Mouse (Mus musculus) limb, embryonic 10.5 days (tissue): ENCODE measurements around the gene Ggnbp2. TPM values are rescaled to one million over a fixed set of nuclear protein-coding genes. Genes with fewer than 3 reads are reported as not detected.
"Not testable (repeated sequence)": the region's sequence is repeated elsewhere in the genome, so short reads cannot be mapped to it uniquely, and the experiment has no call there.

Experiments used
- DNase-seq: peaks from one replicate; pipeline ENCODE4 v3.0.0-alpha.2; 2017; ENCODE audit warnings: low spot score
- H3K27ac ChIP-seq: fragments of 300-500 bp; sonication (generic); 2 replicates; pipeline ENCODE4 v1.5.1; 2016; ENCODE audit warnings: mild to moderate bottlenecking
- H3K27me3 ChIP-seq: fragments of 300-500 bp; sonication (generic); 2 replicates; pipeline ENCODE4 v1.6.1; 2016; ENCODE audit warnings: low read depth, mild to moderate bottlenecking; ENCODE audit not compliant: poor library complexity, severe bottlenecking
- H3K36me3 ChIP-seq: fragments of 300-500 bp; sonication (generic); 2 replicates; pipeline ENCODE4 v1.6.1; 2016; ENCODE audit warnings: mild to moderate bottlenecking, moderate library complexity
- H3K4me1 ChIP-seq: fragments of 300-500 bp; sonication (generic); 2 replicates; pipeline ENCODE4 v1.6.1; 2016
- H3K4me3 ChIP-seq: fragments of 300-500 bp; sonication (generic); 2 replicates; pipeline ENCODE4 v1.5.1; 2016; ENCODE audit warnings: mild to moderate bottlenecking, moderate library complexity
- H3K9me3 ChIP-seq: fragments of 300-500 bp; sonication (generic); replicated peaks from 2 replicates; pipeline ENCODE4 v1.6.1; 2016; ENCODE audit warnings: mild to moderate bottlenecking
- WGBS: fragments of 180-500 bp; shearing (Covaris S2); methylation state at CpG from one replicate; pipeline ENCODE4 v1.1.7; 2016; 5-methylcytosine and 5-hydroxymethylcytosine counted together
- polyA plus RNA-seq: library from polyadenylated mRNA; unstranded; fragments of >200 nt; fragmentation: Nextera tagmentation; extraction: Ambion mirVana; gene quantifications from 2 replicates; pipeline ENCODE4 v1.2.1, GENCODE M21; 2016

Ggnbp2 gene
- polyA plus RNA-seq, 1 experiment from 2014 or later, result 61.5 TPM

DNA sequence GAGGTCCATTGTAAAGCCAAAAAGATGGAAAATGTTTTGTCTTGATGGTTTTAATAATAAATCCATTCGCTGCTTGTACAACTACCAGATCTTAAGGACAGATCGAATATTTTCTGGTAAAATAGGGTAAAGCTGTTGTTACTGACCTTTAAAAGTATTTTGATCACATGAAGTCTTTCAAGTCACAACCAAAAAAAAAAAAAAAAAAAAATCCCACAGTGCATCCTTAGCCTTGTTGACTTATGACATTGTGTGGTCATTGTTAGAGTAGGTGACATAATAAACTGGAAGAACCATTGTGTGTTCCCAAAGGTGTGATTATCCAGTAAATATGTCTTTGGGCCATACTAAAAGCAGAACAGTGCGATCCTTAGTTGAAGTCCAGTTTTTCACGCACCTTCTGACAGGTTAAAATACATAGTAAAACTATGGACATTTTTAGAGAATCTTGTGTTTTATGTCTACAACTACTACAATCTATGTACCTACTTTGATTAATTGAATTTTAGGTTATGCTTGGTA lies 992 bp upstream of the Ggnbp2 start:
- H3K36me3 ChIP-seq, result peaks cover 11% of the 10 kb centered on the region
- H3K4me3 ChIP-seq, result peak overlapping the region; percentile 74
- H3K9me3 ChIP-seq, result no peaks in the 10 kb centered on the region
- 83% methylated on average over 4 of the region's 4 CpGs for WGBS
- H3K27ac ChIP-seq, result peak overlapping the region; percentile 97
- DNase-seq, result no peak
- H3K27me3 ChIP-seq, result no peaks in the 10 kb centered on the region
- peaks cover 28% of the 10 kb centered on the region for H3K4me1 ChIP-seq

GRCm38 (mm10) chr11:84871046-84871445 lies 429 bp upstream of the Ggnbp2 start:
- no peaks in the 10 kb centered on the region for H3K9me3 ChIP-seq
- H3K4me1 ChIP-seq, result peaks cover 32% of the 10 kb centered on the region
- WGBS, result under 1% methylated on average over 10 of the region's 10 CpGs
- peak overlapping the region; percentile 97 for H3K27ac ChIP-seq
- peak overlapping the region; percentile 74 for H3K4me3 ChIP-seq
- no peak for DNase-seq
- H3K36me3 ChIP-seq, result peaks cover 8% of the 10 kb centered on the region
- no peaks in the 10 kb centered on the region for H3K27me3 ChIP-seq

- no peaks in the 10 kb centered on the region for H3K27me3 ChIP-seq
- peak overlapping the region; percentile 74 for H3K4me3 ChIP-seq
- H3K36me3 ChIP-seq, result peaks cover 8% of the 10 kb centered on the region
- under 1% methylated on average over 61 of the region's 61 CpGs for WGBS
- peak; percentile 98 for DNase-seq
- peak overlapping the region; percentile 97 for H3K27ac ChIP-seq
- H3K4me1 ChIP-seq, result peaks cover 32% of the 10 kb centered on the region
- H3K9me3 ChIP-seq, result no peaks in the 10 kb centered on the region
Observed at GRCm38 (mm10) chr11:84869537-84870232, 932 bp downstream of the Ggnbp2 start.

DNA sequence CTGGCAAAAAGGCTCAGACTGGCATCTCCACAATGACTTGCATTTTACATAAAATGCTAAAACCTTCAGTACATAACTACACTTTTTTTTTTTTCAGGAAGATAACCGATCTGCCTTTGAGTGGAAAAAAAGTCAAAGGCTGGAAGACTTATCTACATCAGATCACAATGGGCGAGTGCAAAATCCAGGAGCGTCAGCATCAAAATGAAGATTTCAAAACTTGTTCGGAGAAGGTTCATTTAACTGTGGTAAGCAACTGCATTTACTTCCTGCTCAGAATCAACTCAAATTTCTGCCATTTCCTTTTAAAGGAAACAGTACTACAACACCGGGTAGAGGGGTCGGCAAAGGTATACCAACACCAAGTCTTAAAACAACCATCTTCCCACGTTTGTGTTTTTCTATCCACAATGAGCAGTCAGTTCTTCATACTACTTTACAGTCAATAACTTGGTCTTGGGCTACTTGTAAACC lies 1.8 kb downstream of the Ggnbp2 start:
- H3K4me1 ChIP-seq, result peaks cover 32% of the 10 kb centered on the region
- H3K27me3 ChIP-seq, result no peaks in the 10 kb centered on the region
- WGBS, result 22% methylated on average over 7 of the region's 7 CpGs
- peak overlapping the region; percentile 97; the same call in 1 of the 2 replicates for H3K27ac ChIP-seq
- DNase-seq, result no peak
- peaks cover 7% of the 10 kb centered on the region for H3K36me3 ChIP-seq
- H3K4me3 ChIP-seq, result peak overlapping the region; percentile 74
- H3K9me3 ChIP-seq, result no peaks in the 10 kb centered on the region

- Histone ChIP-seq H3K36me3 (peaks cover 15% of the 10 kb centered on the region; the same call in 1 of the 2 replicates), H3K9me3 (no peaks in the 10 kb centered on the region), H3K4me1 (peaks cover 32% of the 10 kb centered on the region), H3K4me3 (no peak overlapping the region), H3K27me3 (no peaks in the 10 kb centered on the region), H3K27ac (no peak overlapping the region)
- DNase-seq, result no peak
- 87% methylated on average over 2 of the region's 2 CpGs for WGBS
Observed at GRCm38 (mm10) chr11:84867586-84867985, 3.0 kb downstream of the Ggnbp2 start.

- Histone ChIP-seq H3K36me3 (peaks cover 38% of the 10 kb centered on the region), H3K9me3 (no peaks in the 10 kb centered on the region), H3K4me3 (no peak overlapping the region), H3K4me1 (peaks cover 27% of the 10 kb centered on the region), H3K27ac (no peak overlapping the region), H3K27me3 (no peaks in the 10 kb centered on the region)
- DNase-seq, result no peak
- 63% methylated on average over 2 of the region's 2 CpGs for WGBS
Observed at GRCm38 (mm10) chr11:84865268-84865667, 5.3 kb downstream of the Ggnbp2 start.

- Histone ChIP-seq H3K36me3 (peaks cover 93% of the 10 kb centered on the region), H3K9me3 (no peaks in the 10 kb centered on the region), H3K4me1 (no peaks in the 10 kb centered on the region), H3K4me3 (no peak overlapping the region), H3K27me3 (no peaks in the 10 kb centered on the region), H3K27ac (no peak overlapping the region)
- WGBS, result 95% methylated on average over 6 of the region's 6 CpGs
- no peak for DNase-seq
Observed at GRCm38 (mm10) chr11:84855285-84855684, 15.3 kb downstream of the Ggnbp2 start.

DNA sequence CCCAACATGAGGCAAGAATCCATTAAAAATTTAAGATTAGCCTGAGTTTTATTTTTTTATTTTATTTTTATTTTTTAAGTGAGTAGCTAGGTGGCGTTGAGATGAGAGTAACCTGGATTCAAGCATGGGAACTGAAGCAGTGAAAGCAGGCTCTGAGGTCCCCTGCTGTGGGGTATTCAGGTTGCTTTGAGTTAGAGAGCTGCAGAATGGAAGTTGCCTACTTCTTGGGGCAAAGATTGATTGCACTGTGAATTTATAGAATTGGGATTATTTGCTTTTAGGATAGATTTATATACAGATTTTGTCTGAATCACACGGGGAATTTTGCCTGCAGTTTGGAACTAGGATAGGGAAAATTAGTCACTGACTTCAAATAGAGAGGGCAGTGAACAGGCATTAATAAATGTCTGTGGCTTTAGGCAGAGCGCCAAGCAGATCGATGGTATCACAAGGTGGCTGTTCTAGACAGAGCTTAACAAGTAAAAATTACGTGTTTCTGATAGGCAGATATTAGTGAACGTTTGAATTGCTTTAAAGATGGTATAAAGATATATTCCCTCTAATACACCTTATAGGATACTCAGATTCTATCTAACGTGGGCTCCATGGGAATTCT lies 23.0 kb downstream of the Ggnbp2 start:
- 91% methylated on average over 7 of the region's 7 CpGs for WGBS
- no peak overlapping the region for H3K4me3 ChIP-seq
- DNase-seq, result no peak
- no peaks in the 10 kb centered on the region for H3K27me3 ChIP-seq
- H3K36me3 ChIP-seq, result peaks cover 85% of the 10 kb centered on the region
- no peak overlapping the region for H3K27ac ChIP-seq
- no peaks in the 10 kb centered on the region for H3K9me3 ChIP-seq
- no peaks in the 10 kb centered on the region for H3K4me1 ChIP-seq

- Histone ChIP-seq H3K36me3 (peaks cover 85% of the 10 kb centered on the region), H3K4me3 (no peak overlapping the region), H3K27me3 (no peaks in the 10 kb centered on the region), H3K4me1 (no peaks in the 10 kb centered on the region), H3K27ac (no peak overlapping the region), H3K9me3 (no peaks in the 10 kb centered on the region)
- DNase-seq, result no peak
- 96% methylated on average over 15 of the region's 15 CpGs for WGBS
Observed at GRCm38 (mm10) chr11:84846741-84847474, 23.7 kb downstream of the Ggnbp2 start.

GRCm38 (mm10) chr11:84839330-84839729 lies 31.3 kb downstream of the Ggnbp2 start:
- Histone ChIP-seq H3K4me1 (no peaks in the 10 kb centered on the region), H3K4me3 (no peak overlapping the region), H3K27ac (no peak overlapping the region), H3K27me3 (no peaks in the 10 kb centered on the region), H3K9me3 (no peaks in the 10 kb centered on the region), H3K36me3 (peaks cover 95% of the 10 kb centered on the region)
- WGBS, result 95% methylated on average over 2 of the region's 2 CpGs
- no peak for DNase-seq

GRCm38 (mm10) chr11:84829495-84829894 lies 41.1 kb downstream of the Ggnbp2 start:
- DNase-seq, H3K9me3 ChIP-seq, H3K27me3 ChIP-seq: not testable (repeated sequence)
- Histone ChIP-seq H3K27ac (peak overlapping the region; percentile 83), H3K4me1 (peaks cover 20% of the 10 kb centered on the region), H3K4me3 (peak overlapping the region; percentile 90), H3K36me3 (peaks cover 45% of the 10 kb centered on the region)
- WGBS, result 79% methylated on average over 11 of the region's 11 CpGs

DNA sequence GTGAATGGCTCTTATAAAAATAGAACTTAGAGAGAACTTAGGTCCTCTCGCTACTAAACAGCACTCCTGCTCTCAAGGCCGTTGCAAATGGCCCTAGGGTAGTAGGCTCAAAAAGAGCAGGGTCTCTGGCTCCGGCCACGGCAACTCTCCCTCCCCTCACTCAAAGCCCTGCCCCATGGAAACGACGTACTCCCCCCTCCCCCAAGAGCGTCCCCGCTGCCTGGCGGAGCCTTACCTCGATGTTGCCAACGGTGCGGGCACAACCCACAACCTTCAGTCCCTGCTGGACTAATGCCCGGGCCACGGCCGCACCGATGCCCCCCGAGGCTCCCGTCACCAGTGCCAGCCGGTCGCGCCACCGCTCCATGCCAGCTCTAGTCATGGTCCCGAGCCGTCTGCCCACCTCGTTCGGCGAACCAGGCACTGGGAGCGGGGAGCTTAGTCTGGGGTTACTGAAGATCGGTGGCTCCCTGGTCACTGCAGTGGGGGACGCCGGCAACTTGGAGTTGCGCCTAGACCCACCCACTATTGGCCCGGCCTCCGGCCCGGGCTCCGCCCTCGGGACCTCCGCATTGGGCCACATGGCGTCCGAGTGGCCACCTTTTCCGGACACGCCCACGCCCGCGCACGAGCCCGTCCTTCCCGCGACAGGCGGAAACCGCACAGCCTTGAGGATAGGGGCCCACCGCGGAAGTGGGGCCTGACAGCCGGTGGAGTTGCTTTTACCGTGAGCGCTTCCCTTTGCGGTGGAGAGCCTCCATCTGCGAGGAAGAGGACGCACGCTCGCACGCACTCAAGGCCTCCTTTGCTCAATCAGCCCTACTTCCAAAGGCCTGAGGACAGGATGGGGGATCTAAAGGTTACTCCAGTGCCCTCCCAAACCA lies 41.9 kb downstream of the Ggnbp2 start, which contains the start of gene Dhrs11:
TSS of gene Dhrs11 (minus strand) at position 479 of the 884 bp plus-strand sequence.
- Histone ChIP-seq H3K27ac (peak within 1 kb of the TSS; percentile 83), H3K36me3 (peaks cover 38% of the 10 kb centered on the region), H3K9me3 (no peaks in the 10 kb centered on the region), H3K4me1 (peaks cover 20% of the 10 kb centered on the region), H3K27me3 (no peaks in the 10 kb centered on the region), H3K4me3 (peak within 1 kb of the TSS; percentile 90)
- under 1% methylated on average over 62 of the region's 62 CpGs for WGBS
- peak; percentile 94 for DNase-seq
